Mouse (Mus musculus) embryonic fibroblast, embryonic 13.5 days (primary cell): ENCODE data around the gene Banp.

Experiments used
- CTCF ChIP-seq: IDR thresholded peaks from 2 replicates; pipeline ENCODE4 v1.5.1; 2011; ENCODE audit warnings: mild to moderate bottlenecking, control low read depth, low read length, moderate library complexity, borderline replicate concordance; ENCODE audit not compliant: insufficient read depth
- POLR2A ChIP-seq: IDR thresholded peaks from 2 replicates; pipeline ENCODE4 v1.6.1; 2011; ENCODE audit warnings: low read depth, mild to moderate bottlenecking, control low read depth, low read length, moderate library complexity

- no peak for TF ChIP-seq CTCF
- no peak for TF ChIP-seq POLR2A
These were observed 36.7 kb upstream of the Banp start for GRCm38 (mm10) chr8:121912831-121913230.
